Mouse (Mus musculus) MEL (cell line): ENCODE results near the gene Shroom2. TPM values are rescaled to one million over a fixed set of nuclear protein-coding genes. Genes with fewer than 3 reads are reported as not detected.
A peak's percentile ranks its signal among the peaks of the same experiment; 100 is the strongest.

Experiments used
- DNase-seq: peaks from one replicate; pipeline ENCODE4 v3.0.0; 2011; ENCODE audit warnings: low read depth, low spot score
- H3K27ac ChIP-seq: 2 replicates; pipeline ENCODE4 v1.5.1; 2012; ENCODE audit warnings: low read depth, mild to moderate bottlenecking, control low read depth, low read length, moderate library complexity; ENCODE audit not compliant: control insufficient read depth
- H3K27me3 ChIP-seq, 2 experiments: fragments of 150-350 bp in 1 of 2; sonication (generic) in 1 of 2; 2 replicates each; pipeline ENCODE4 v1.6.1; 2012; ENCODE audit warnings: low read length in 2 of 2, mild to moderate bottlenecking in 2 of 2, improper control_type of control experiment in 1 of 2, moderate library complexity in 1 of 2; ENCODE audit not compliant: insufficient read depth in 2 of 2, control insufficient read depth in 1 of 2
- H3K36me3 ChIP-seq, 2 experiments: 2 replicates each; pipeline ENCODE4 v1.6.1; 2012 to 2014; ENCODE audit warnings: low read length in 2 of 2, improper control_type of control experiment in 1 of 2, inconsistent platforms in 1 of 2, mild to moderate bottlenecking in 1 of 2; ENCODE audit not compliant: insufficient read depth in 2 of 2, control insufficient read depth in 1 of 2
- H3K4me1 ChIP-seq, 2 experiments: fragments of 150-350 bp in 1 of 2; sonication (generic) in 1 of 2; 2 replicates each; pipeline ENCODE4 v1.6.1; 2012; ENCODE audit warnings: low read length in 2 of 2, improper control_type of control experiment in 1 of 2, mild to moderate bottlenecking in 1 of 2; ENCODE audit not compliant: insufficient read depth in 2 of 2, control insufficient read depth in 1 of 2
- H3K4me3 ChIP-seq, 2 experiments: fragments of 150-350 bp in 1 of 2; sonication (generic) in 1 of 2; 2 replicates each; pipeline ENCODE4 v1.5.1; 2012; ENCODE audit warnings: low read depth in 2 of 2, low read length in 2 of 2, mild to moderate bottlenecking in 2 of 2, moderate library complexity in 2 of 2, control low read depth in 1 of 2, improper control_type of control experiment in 1 of 2; ENCODE audit not compliant: control insufficient read depth in 1 of 2, insufficient read depth in 1 of 2
- H3K79me2 ChIP-seq: 2 replicates; pipeline ENCODE4 v1.6.1; 2012; ENCODE audit warnings: mild to moderate bottlenecking, low read length, moderate library complexity; ENCODE audit not compliant: control insufficient read depth, poor library complexity, insufficient read depth
- H3K9ac ChIP-seq: 2 replicates; pipeline ENCODE4 v1.6.1; 2012; ENCODE audit warnings: low read depth, mild to moderate bottlenecking, control low read depth, low read length, moderate library complexity; ENCODE audit not compliant: control insufficient read depth, poor library complexity, severe bottlenecking
- H3K9me3 ChIP-seq: fragments of 150-350 bp; sonication (generic); replicated peaks from 2 replicates; pipeline ENCODE4 v1.6.1; 2012; ENCODE audit warnings: mild to moderate bottlenecking, low read length, improper control_type of control experiment, moderate library complexity; ENCODE audit not compliant: insufficient read depth
- CHD1 ChIP-seq: IDR thresholded peaks from 2 replicates; pipeline ENCODE4 v1.6.1; 2012; ENCODE audit warnings: low read depth, mild to moderate bottlenecking, inconsistent platforms, low read length, improper control_type of control experiment
- CHD2 ChIP-seq: IDR thresholded peaks from 2 replicates; pipeline ENCODE4 v1.6.1; 2011; ENCODE audit warnings: low read length, improper control_type of control experiment
- CTCF ChIP-seq, 3 experiments: IDR thresholded peaks in 2 of 3; conservative IDR thresholded peaks in 1 of 3; 2 replicates each; pipeline ENCODE4 v1.5.1; 2011 to 2012; ENCODE audit warnings: low read length in 3 of 3, low read depth in 2 of 3, mild to moderate bottlenecking in 2 of 3, improper control_type of control experiment in 1 of 3, inconsistent platforms in 1 of 3, mixed read lengths in 1 of 3, moderate library complexity in 1 of 3; ENCODE audit not compliant: control insufficient read depth in 1 of 3, insufficient read depth in 1 of 3, poor library complexity in 1 of 3, severe bottlenecking in 1 of 3
- EP300 ChIP-seq, 2 experiments: IDR thresholded peaks; 2 replicates each; pipeline ENCODE4 v1.6.1; 2011; ENCODE audit warnings: improper control_type of control experiment in 2 of 2, low read length in 2 of 2, low read depth in 1 of 2, mild to moderate bottlenecking in 1 of 2
- ETS1 ChIP-seq: IDR thresholded peaks from 2 replicates; pipeline ENCODE4 v1.6.1; 2012; ENCODE audit warnings: low read depth, mild to moderate bottlenecking, inconsistent platforms, low read length, improper control_type of control experiment, moderate library complexity
- GATA1 ChIP-seq: IDR thresholded peaks from 2 replicates; pipeline ENCODE4 v1.6.1; 2011; ENCODE audit warnings: low read depth, low read length, improper control_type of control experiment
- HCFC1 ChIP-seq: IDR thresholded peaks from 2 replicates; pipeline ENCODE4 v1.6.1; 2012; ENCODE audit warnings: low read depth, mild to moderate bottlenecking, inconsistent platforms, low read length, improper control_type of control experiment, moderate library complexity
- JUND ChIP-seq: IDR thresholded peaks from 2 replicates; pipeline ENCODE4 v1.6.1; 2011; ENCODE audit warnings: low read depth, mild to moderate bottlenecking, improper control_type of control experiment, low read length
- KAT2A ChIP-seq: conservative IDR thresholded peaks from 2 replicates; pipeline ENCODE4 v1.6.1; 2012; ENCODE audit warnings: low read depth, low read length, improper control_type of control experiment, inconsistent platforms
- MAFK ChIP-seq: IDR thresholded peaks from 2 replicates; pipeline ENCODE4 v1.6.1; 2011; ENCODE audit warnings: low read depth, mild to moderate bottlenecking, low read length, improper control_type of control experiment, borderline replicate concordance
- MAX ChIP-seq: IDR thresholded peaks from 2 replicates; pipeline ENCODE4 v1.6.1; 2011; ENCODE audit warnings: low read length, improper control_type of control experiment
- MEF2A ChIP-seq: IDR thresholded peaks from 2 replicates; pipeline ENCODE4 v1.6.1; 2014; ENCODE audit warnings: low read depth, mild to moderate bottlenecking, inconsistent platforms, low read length, improper control_type of control experiment; ENCODE audit not compliant: poor library complexity, insufficient replicate concordance, severe bottlenecking; ENCODE audit errors: extremely low read depth
- MXI1 ChIP-seq: IDR thresholded peaks from 2 replicates; pipeline ENCODE4 v1.6.1; 2011; ENCODE audit warnings: mild to moderate bottlenecking, low read depth, low read length, improper control_type of control experiment
- MYB ChIP-seq: IDR thresholded peaks from 2 replicates; pipeline ENCODE4 v1.6.1; 2011; ENCODE audit warnings: mild to moderate bottlenecking, low read depth, low read length, improper control_type of control experiment
- NELFE ChIP-seq: IDR thresholded peaks from 2 replicates; pipeline ENCODE4 v1.6.1; 2011; ENCODE audit warnings: low read depth, low read length, improper control_type of control experiment
- NRF1 ChIP-seq: IDR thresholded peaks from 2 replicates; pipeline ENCODE4 v1.6.1; 2014; ENCODE audit warnings: low read depth, mild to moderate bottlenecking, inconsistent platforms, low read length, improper control_type of control experiment, moderate library complexity; ENCODE audit not compliant: poor library complexity, insufficient read depth, severe bottlenecking
- POLR2A ChIP-seq, 2 experiments: IDR thresholded peaks; 2 replicates each; pipeline ENCODE4 v1.6.1; 2011 to 2012; ENCODE audit warnings: low read length in 2 of 2, mild to moderate bottlenecking in 2 of 2, control low read depth in 1 of 2, improper control_type of control experiment in 1 of 2, low read depth in 1 of 2, moderate library complexity in 1 of 2; ENCODE audit not compliant: control insufficient read depth in 1 of 2, insufficient read depth in 1 of 2, poor library complexity in 1 of 2
- POLR2AphosphoS2 ChIP-seq: IDR thresholded peaks from 2 replicates; pipeline ENCODE4 v1.6.1; 2011; ENCODE audit warnings: low read length, improper control_type of control experiment
- RAD21 ChIP-seq: IDR thresholded peaks from 2 replicates; pipeline ENCODE4 v1.6.1; 2011; ENCODE audit warnings: mild to moderate bottlenecking, low read depth, low read length, improper control_type of control experiment
- RCOR1 ChIP-seq: IDR thresholded peaks from 2 replicates; pipeline ENCODE4 v1.6.1; 2012; ENCODE audit warnings: low read depth, mild to moderate bottlenecking, inconsistent platforms, low read length, improper control_type of control experiment
- SIN3A ChIP-seq: IDR thresholded peaks from 2 replicates; pipeline ENCODE4 v1.6.1; 2012; ENCODE audit warnings: low read length, improper control_type of control experiment, inconsistent platforms
- SMC3 ChIP-seq: IDR thresholded peaks from 2 replicates; pipeline ENCODE4 v1.6.1; 2011; ENCODE audit warnings: low read depth, low read length, improper control_type of control experiment
- TAL1 ChIP-seq: IDR thresholded peaks from 2 replicates; pipeline ENCODE4 v1.6.1; 2012; ENCODE audit warnings: mild to moderate bottlenecking, inconsistent platforms, low read length, moderate library complexity, mixed read lengths
- TBP ChIP-seq: IDR thresholded peaks from 2 replicates; pipeline ENCODE4 v1.8.0; 2011; ENCODE audit warnings: low read depth, low read length, improper control_type of control experiment
- TCF12 ChIP-seq: IDR thresholded peaks from 2 replicates; pipeline ENCODE4 v1.6.1; 2014; ENCODE audit warnings: low read depth, mild to moderate bottlenecking, inconsistent platforms, low read length, improper control_type of control experiment, moderate library complexity
- UBTF ChIP-seq: IDR thresholded peaks from 2 replicates; pipeline ENCODE4 v1.6.1; 2012; ENCODE audit warnings: low read depth, mild to moderate bottlenecking, inconsistent platforms, low read length, improper control_type of control experiment, moderate library complexity, borderline replicate concordance; ENCODE audit not compliant: insufficient read depth
- USF1 ChIP-seq: IDR thresholded peaks from 2 replicates; pipeline ENCODE4 v1.6.1; 2014; ENCODE audit warnings: low read depth, mild to moderate bottlenecking, inconsistent platforms, low read length, improper control_type of control experiment, moderate library complexity
- USF2 ChIP-seq, 2 experiments: IDR thresholded peaks; 2 replicates each; pipeline ENCODE4 v1.6.1; 2011 to 2012; ENCODE audit warnings: improper control_type of control experiment in 2 of 2, low read length in 2 of 2, borderline replicate concordance in 1 of 2, inconsistent platforms in 1 of 2, low read depth in 1 of 2, mild to moderate bottlenecking in 1 of 2; ENCODE audit not compliant: insufficient read depth in 1 of 2
- ZC3H11A ChIP-seq: IDR thresholded peaks from 2 replicates; pipeline ENCODE4 v1.6.1; 2012; ENCODE audit warnings: low read depth, mild to moderate bottlenecking, inconsistent platforms, low read length, improper control_type of control experiment
- ZMIZ1 ChIP-seq: IDR thresholded peaks from 2 replicates; pipeline ENCODE4 v1.6.1; 2012; ENCODE audit warnings: low read depth, mild to moderate bottlenecking, inconsistent platforms, low read length, improper control_type of control experiment, moderate library complexity
- ZNF384 ChIP-seq: IDR thresholded peaks from 2 replicates; pipeline ENCODE4 v1.6.1; 2012; ENCODE audit warnings: low read depth, mild to moderate bottlenecking, inconsistent platforms, low read length, improper control_type of control experiment
- polyA plus RNA-seq, 2 experiments: library from polyadenylated mRNA; stranded (reverse) in 1 of 2; unstranded in 1 of 2; fragments of >175 nt in 1 of 2; fragments of >200 nt in 1 of 2; gene quantifications; 2 replicates each; pipeline versions ENCODE4 v1.2.1 to v1.2.4; 2012; ENCODE audit warnings: low replicate concordance in 2 of 2, low read depth in 1 of 2; ENCODE audit not compliant: insufficient read length in 2 of 2, insufficient read depth in 1 of 2, missing spikeins in 1 of 2
- total RNA-seq: library from RNA; depleted of rRNA; stranded (reverse); fragments of 300-350 nt; gene quantifications from 2 replicates; pipeline ENCODE4 v1.2.3, GENCODE M21; 2012

The Shroom2 gene
- total and polyA plus RNA-seq, 3 experiments: not detected

- TF ChIP-seq EP300 (IDR thresholded peaks at IDR 0.05; ENCODE audit: low read depth in 1 of 2, low read length in 2 of 2) (no peak), CHD1 (no peak), MXI1 (no peak), MYB (no peak), UBTF (no peak), ZNF384 (no peak), NELFE (no peak), JUND (no peak), TBP (no peak), SIN3A (no peak), MAX (no peak), CHD2 (no peak), CTCF (IDR thresholded peaks at IDR 0.05 in 2 of 3, conservative IDR thresholded peaks at IDR 0.05 in 1 of 3; ENCODE audit: control insufficient read depth in 1 of 3, insufficient read depth in 1 of 3, low read depth in 2 of 3, low read length in 3 of 3, poor library complexity in 1 of 3, severe bottlenecking in 1 of 3) (peak in 2 of 3 experiments; percentile 7 to 46; a peak in 2 of 6 replicates), ZMIZ1 (no peak), MEF2A (no peak), HCFC1 (no peak), GATA1 (0 out of 2 replicates have a peak, but pooled peaks have one; percentile 19), POLR2AphosphoS2 (no peak), USF1 (no peak), RAD21 (peak; percentile 39), SMC3 (peak; percentile 32)
- no peak overlapping the region for H3K27ac ChIP-seq
These were observed 92.9 kb downstream of the Shroom2 start for GRCm38 (mm10) chrX:152676357-152676756.

GRCm38 (mm10) chrX:152673431-152673830 lies 95.8 kb downstream of the Shroom2 start:
- Histone ChIP-seq H3K36me3 (no peaks in the 10 kb centered on the region), H3K79me2 (no peaks in the 10 kb centered on the region), H3K9me3 (no peaks in the 10 kb centered on the region), H3K27ac (no peak overlapping the region), H3K27me3 (no peaks in the 10 kb centered on the region)
- no peak for TF ChIP-seq EP300 (IDR thresholded peaks at IDR 0.05; ENCODE audit: low read depth in 1 of 2, low read length in 2 of 2)
- TF ChIP-seq NRF1: no peak
- TF ChIP-seq POLR2A (IDR thresholded peaks at IDR 0.05; ENCODE audit: control insufficient read depth in 1 of 2, insufficient read depth in 1 of 2, low read depth in 1 of 2, low read length in 2 of 2, poor library complexity in 1 of 2): no peak
- no peak for TF ChIP-seq CHD2
- no peak for TF ChIP-seq SMC3
- no peak for TF ChIP-seq RCOR1
- TF ChIP-seq KAT2A: no peak
- no peak for TF ChIP-seq CTCF (IDR thresholded peaks at IDR 0.05 in 2 of 3, conservative IDR thresholded peaks at IDR 0.05 in 1 of 3; ENCODE audit: control insufficient read depth in 1 of 3, insufficient read depth in 1 of 3, low read depth in 2 of 3, low read length in 3 of 3, poor library complexity in 1 of 3, severe bottlenecking in 1 of 3)
- TF ChIP-seq MAFK: no peak
- TF ChIP-seq MEF2A: no peak
- TF ChIP-seq UBTF: no peak
- no peak for TF ChIP-seq ZC3H11A
- TF ChIP-seq USF2 (IDR thresholded peaks at IDR 0.05; ENCODE audit: borderline replicate concordance in 1 of 2, insufficient read depth in 1 of 2, low read depth in 1 of 2, low read length in 2 of 2): no peak
- TF ChIP-seq POLR2AphosphoS2: no peak
- no peak for TF ChIP-seq MYB
- no peak for TF ChIP-seq CHD1
- TF ChIP-seq ETS1: no peak
- TF ChIP-seq TCF12: no peak
- TF ChIP-seq TBP: no peak
- TF ChIP-seq TAL1: no peak
- TF ChIP-seq, all 39 proteins: peak for 0
- no peaks in the 10 kb centered on the region for H3K4me1 ChIP-seq
- no peak overlapping the region for H3K9ac ChIP-seq
- no peak overlapping the region for H3K4me3 ChIP-seq
- no peak for DNase-seq

More at GRCm38 (mm10) chrX:152676357-152676756, 92.9 kb downstream of the Shroom2 start:
- Histone ChIP-seq H3K4me3 (no peak overlapping the region), H3K79me2 (no peaks in the 10 kb centered on the region), H3K4me1 (no peaks in the 10 kb centered on the region), H3K9me3 (no peaks in the 10 kb centered on the region), H3K27me3 (no peaks in the 10 kb centered on the region), H3K36me3 (no peaks in the 10 kb centered on the region), H3K9ac (no peak overlapping the region)
- peak; percentile 23 for DNase-seq
